Mouse (Mus musculus): ENCODE results near the gene Cul1.

DNA sequence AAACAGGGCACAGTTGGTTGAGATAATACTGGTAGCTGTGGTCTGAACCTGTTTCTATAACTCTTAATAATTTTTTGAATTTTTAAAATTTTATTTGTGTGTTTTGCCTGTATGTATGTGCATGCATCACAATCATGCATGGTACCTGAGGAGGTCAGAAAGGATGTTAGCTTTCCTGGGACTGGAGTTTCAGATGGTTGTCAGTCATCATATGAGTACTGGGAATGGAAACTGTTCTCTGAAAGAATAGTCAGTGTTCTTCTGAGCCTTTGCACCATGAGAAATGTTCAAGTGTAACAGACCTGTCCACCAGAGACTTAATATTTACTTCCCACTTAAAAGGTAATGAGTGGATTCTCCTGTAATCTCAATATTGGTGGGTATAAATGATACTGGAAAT lies 13.9 kb downstream of the Cul1 start:
- TF ChIP-seq POLR2A (IDR thresholded peaks at IDR 0.05; ENCODE audit: low read depth, low read length) (no peak), CTCF (IDR thresholded peaks at IDR 0.05; ENCODE audit: borderline replicate concordance, insufficient read depth, low read length) (no peak)

Measured in embryonic fibroblast, embryonic 13.5 days (primary cell).